Mouse (Mus musculus) myocyte (in vitro differentiated cells): ENCODE results near the gene Gm7030.

Experiments used
- E2F4 ChIP-seq: IDR thresholded peaks from one replicate; pipeline ENCODE4 v1.6.1; 2011; ENCODE audit warnings: mild to moderate bottlenecking, control low read depth, moderate library complexity; ENCODE audit not compliant: insufficient read depth
- MAX ChIP-seq: IDR thresholded peaks from one replicate; pipeline ENCODE4 v1.6.1; 2011; ENCODE audit warnings: low read depth, mild to moderate bottlenecking, control low read depth
- MYOD1 ChIP-seq, 3 experiments: IDR thresholded peaks; one replicate each; pipeline ENCODE4 v1.6.1; 2011; ENCODE audit warnings: control low read depth in 2 of 3, low read depth in 2 of 3, mild to moderate bottlenecking in 2 of 3, moderate library complexity in 1 of 3; ENCODE audit not compliant: insufficient read length in 2 of 3, control insufficient read depth in 1 of 3
- MYOG ChIP-seq, 3 experiments: IDR thresholded peaks; one replicate each; pipeline ENCODE4 v1.6.1; 2011; ENCODE audit warnings: control low read depth in 2 of 3, low read depth in 2 of 3, mild to moderate bottlenecking in 2 of 3; ENCODE audit not compliant: insufficient read length in 2 of 3, control insufficient read depth in 1 of 3, insufficient read depth in 1 of 3
- POLR2A ChIP-seq: IDR thresholded peaks from one replicate; pipeline ENCODE4 v1.6.1; 2011; ENCODE audit warnings: low read depth, mild to moderate bottlenecking, control low read depth, moderate library complexity; ENCODE audit not compliant: insufficient read length
- REST ChIP-seq: IDR thresholded peaks from one replicate; pipeline ENCODE4 v1.6.1; 2011; ENCODE audit warnings: mild to moderate bottlenecking, control low read depth, moderate library complexity; ENCODE audit not compliant: insufficient read depth, insufficient read length
- SRF ChIP-seq: IDR thresholded peaks from one replicate; pipeline ENCODE4 v1.6.1; 2011; ENCODE audit warnings: low read depth; ENCODE audit not compliant: control insufficient read depth, insufficient read length
- TCF12 ChIP-seq: IDR thresholded peaks from one replicate; pipeline ENCODE4 v1.6.1; 2011; ENCODE audit warnings: mild to moderate bottlenecking, control low read depth; ENCODE audit not compliant: poor library complexity, insufficient read depth, severe bottlenecking
- USF1 ChIP-seq: IDR thresholded peaks from one replicate; pipeline ENCODE4 v1.6.1; 2011; ENCODE audit warnings: low read depth, mild to moderate bottlenecking, control low read depth, moderate library complexity

DNA sequence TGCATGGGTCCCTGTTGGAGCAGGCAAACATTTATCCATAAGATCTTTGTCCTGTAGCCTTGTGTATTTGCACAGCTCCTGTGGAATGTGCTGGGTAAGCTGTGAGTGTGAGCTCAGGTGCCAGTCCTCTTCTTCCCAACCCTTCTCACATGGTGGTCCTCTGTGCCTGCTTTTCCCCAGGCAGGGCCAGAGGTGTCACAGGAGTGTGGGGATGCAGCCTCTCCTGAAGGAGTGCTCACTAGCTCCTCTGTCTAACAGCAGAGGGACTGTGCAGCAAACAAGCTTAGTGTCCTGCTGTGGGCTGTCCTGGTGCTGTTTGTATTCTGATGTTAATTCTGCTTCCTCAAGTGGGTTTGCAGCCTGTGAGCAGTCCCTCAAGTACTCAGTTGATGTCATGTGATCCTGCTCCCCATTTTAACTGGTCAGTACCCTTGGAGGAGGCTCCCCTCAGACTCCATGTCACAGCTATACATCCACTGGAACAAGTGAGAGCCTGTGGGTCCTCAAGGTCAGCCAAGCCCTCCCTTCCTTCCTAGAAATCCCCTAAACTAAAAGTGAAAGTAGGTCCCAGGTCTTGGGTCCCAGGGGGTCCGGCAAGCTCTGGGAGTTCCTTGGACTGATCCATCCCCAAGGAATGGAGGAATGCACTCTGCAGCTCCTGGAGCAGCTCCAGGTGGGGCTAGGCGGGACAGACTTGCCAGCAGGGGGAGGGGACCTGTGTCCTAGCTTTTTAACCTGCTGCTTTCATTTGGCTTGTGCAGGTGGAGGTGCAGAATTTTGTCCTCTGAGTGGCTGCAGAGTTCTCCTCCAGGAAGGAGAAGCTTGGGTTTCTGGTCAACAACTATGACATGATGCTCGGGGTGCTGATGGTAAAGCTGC lies 25.3 kb upstream of the Gm7030 start:
- TF ChIP-seq TCF12 (no peak), POLR2A (no peak), USF1 (no peak), MYOD1 (IDR thresholded peaks at IDR 0.05; ENCODE audit: control insufficient read depth in 1 of 3, insufficient read length in 2 of 3, low read depth in 2 of 3) (no peak), REST (no peak), MYOG (IDR thresholded peaks at IDR 0.05; ENCODE audit: control insufficient read depth in 1 of 3, insufficient read depth in 1 of 3, insufficient read length in 2 of 3, low read depth in 2 of 3) (no peak), SRF (no peak), E2F4 (no peak), MAX (no peak)
